Mouse (Mus musculus): ENCODE data around the gene Cpn2. TPM values are rescaled to one million over a fixed set of nuclear protein-coding genes. Genes with fewer than 3 reads are reported as not detected.

Gene Cpn2
- polyA plus RNA-seq, 1 experiment from 2014 or later = 0.26 TPM

DNA sequence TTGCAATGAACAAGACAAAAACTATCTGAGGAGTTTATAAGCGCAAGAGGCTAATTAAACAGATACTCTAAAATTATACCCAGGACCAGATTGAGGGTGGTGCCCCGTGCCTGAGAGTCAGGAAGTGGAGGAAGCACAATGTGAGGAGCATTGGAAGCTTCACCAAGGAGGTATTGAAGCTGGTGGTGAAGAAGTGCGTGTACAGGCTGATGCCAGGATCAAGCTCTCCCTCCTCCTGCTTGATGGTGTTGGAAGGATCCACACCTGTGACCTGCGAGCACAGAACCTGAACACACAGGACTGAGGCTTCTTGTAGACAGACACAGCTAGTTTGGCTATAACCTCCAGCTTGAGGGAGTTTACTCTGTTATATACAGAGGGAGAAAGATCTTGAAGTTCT is 38.8 kb upstream of the Cpn2 start:
- Histone ChIP-seq H3K36me3 (ENCODE audit: control insufficient read depth, insufficient read depth, low read length) (no peaks in the 10 kb centered on the region), H3K4me1 (ENCODE audit: control insufficient read depth, insufficient read depth, low read length) (peaks cover 13% of the 10 kb centered on the region), H3K27me3 (ENCODE audit: control insufficient read depth, insufficient read depth, low read length) (peaks cover 22% of the 10 kb centered on the region), H3K9me3 (replicated peaks; ENCODE audit: control insufficient read depth, low read length) (no peaks in the 10 kb centered on the region), H3K27ac (ENCODE audit: low read length) (no peak overlapping the region), H3K9ac (ENCODE audit: low read length) (no peak overlapping the region), H3K4me2 (ENCODE audit: low read depth, low read length) (no peak overlapping the region), H3K4me3 (replicated peaks; ENCODE audit: low read length) (no peak overlapping the region)
- no peak for ATAC-seq (ENCODE audit: insufficient read depth, low FRiP score)
- 88% methylated on average over 4 of the region's 4 CpGs for WGBS

DNA sequence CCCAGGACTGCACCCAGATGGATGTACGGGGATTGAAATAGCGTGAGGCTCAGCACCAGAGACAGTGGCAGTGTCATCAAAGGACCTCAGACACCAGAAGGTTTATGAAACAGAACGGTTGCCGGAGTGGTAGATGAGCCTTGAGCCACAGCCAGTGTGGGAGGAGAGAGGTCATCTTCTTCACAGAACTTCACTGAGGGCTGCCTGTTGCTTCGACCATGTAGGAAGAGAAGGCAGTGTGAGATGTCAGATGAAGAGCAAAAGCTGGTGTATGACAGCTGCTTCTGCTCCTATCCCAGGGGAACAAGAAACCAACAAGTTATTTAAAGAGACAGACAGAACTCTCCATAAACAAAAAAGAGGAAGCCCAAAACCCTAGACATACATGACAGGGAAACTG is 36.9 kb upstream of the Cpn2 start:
- 48% methylated on average over 5 of the region's 5 CpGs for WGBS
- Histone ChIP-seq H3K4me3 (replicated peaks; ENCODE audit: low read length) (no peak overlapping the region), H3K27ac (ENCODE audit: low read length) (no peak overlapping the region), H3K36me3 (ENCODE audit: control insufficient read depth, insufficient read depth, low read length) (no peaks in the 10 kb centered on the region), H3K27me3 (ENCODE audit: control insufficient read depth, insufficient read depth, low read length) (peaks cover 20% of the 10 kb centered on the region), H3K9me3 (replicated peaks; ENCODE audit: control insufficient read depth, low read length) (no peaks in the 10 kb centered on the region), H3K4me1 (ENCODE audit: control insufficient read depth, insufficient read depth, low read length) (peaks cover 8% of the 10 kb centered on the region), H3K9ac (ENCODE audit: low read length) (no peak overlapping the region), H3K4me2 (ENCODE audit: low read depth, low read length) (no peak overlapping the region)
- ATAC-seq (ENCODE audit: insufficient read depth, low FRiP score) = no peak

DNA sequence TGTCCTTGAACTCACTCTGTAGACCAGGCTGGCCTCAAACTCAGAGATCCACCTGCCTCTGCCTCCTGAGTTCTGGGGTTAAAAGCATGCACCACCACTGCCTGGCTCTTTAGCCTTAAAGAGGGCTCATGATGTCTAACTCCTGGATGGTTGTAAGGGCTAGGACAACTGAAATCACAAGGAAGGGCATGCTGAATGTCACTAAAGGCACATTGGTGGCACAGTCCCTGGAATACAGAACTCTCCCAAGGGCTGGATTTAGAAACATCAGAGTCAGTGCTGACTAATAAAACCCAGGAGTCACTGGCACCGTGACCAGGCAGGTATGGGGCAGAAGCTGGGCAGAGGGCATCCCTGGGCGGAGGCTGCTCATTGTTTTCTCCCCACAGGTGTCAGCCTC is 36.1 kb upstream of the Cpn2 start:
- 72% methylated on average over 2 of the region's 2 CpGs for WGBS
- Histone ChIP-seq H3K4me1 (ENCODE audit: control insufficient read depth, insufficient read depth, low read length) (peaks cover 4% of the 10 kb centered on the region; the same call in 1 of the 2 replicates), H3K9me3 (replicated peaks; ENCODE audit: control insufficient read depth, low read length) (no peaks in the 10 kb centered on the region), H3K36me3 (ENCODE audit: control insufficient read depth, insufficient read depth, low read length) (no peaks in the 10 kb centered on the region), H3K4me3 (replicated peaks; ENCODE audit: low read length) (no peak overlapping the region), H3K4me2 (ENCODE audit: low read depth, low read length) (no peak overlapping the region), H3K27ac (ENCODE audit: low read length) (no peak overlapping the region), H3K27me3 (ENCODE audit: control insufficient read depth, insufficient read depth, low read length) (peaks cover 13% of the 10 kb centered on the region), H3K9ac (ENCODE audit: low read length) (no peak overlapping the region)
- no peak for ATAC-seq (ENCODE audit: insufficient read depth, low FRiP score)

DNA sequence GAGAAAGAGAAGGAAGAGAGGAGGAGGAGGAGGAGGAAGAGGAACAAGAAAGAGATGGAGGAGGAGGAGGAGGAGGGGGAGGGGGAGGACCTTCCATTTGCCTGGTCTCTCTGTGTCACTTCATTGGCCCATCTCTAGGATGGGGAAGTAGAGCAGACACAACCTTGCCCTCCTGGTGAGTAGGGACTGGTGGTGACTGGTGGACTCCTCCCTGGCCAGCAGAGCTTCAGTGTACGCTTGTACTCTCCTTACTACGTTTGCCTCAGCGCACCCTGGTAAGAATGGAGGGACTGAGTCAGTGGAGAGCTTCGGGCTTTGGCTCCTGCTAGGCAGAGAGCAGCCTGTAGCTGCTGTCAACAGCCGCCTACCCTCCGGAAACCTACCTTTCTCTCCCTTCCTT is 35.4 kb upstream of the Cpn2 start:
- no peak for ATAC-seq (ENCODE audit: insufficient read depth, low FRiP score)
- H3K4me3 ChIP-seq (replicated peaks; ENCODE audit: low read length) = no peak overlapping the region
- 87% methylated on average over 6 of the region's 6 CpGs for WGBS
- H3K9me3 ChIP-seq (replicated peaks; ENCODE audit: control insufficient read depth, low read length) = no peaks in the 10 kb centered on the region
- H3K4me2 ChIP-seq (ENCODE audit: low read depth, low read length) = no peak overlapping the region
- no peaks in the 10 kb centered on the region for H3K36me3 ChIP-seq (ENCODE audit: control insufficient read depth, insufficient read depth, low read length)
- peaks cover 7% of the 10 kb centered on the region for H3K27me3 ChIP-seq (ENCODE audit: control insufficient read depth, insufficient read depth, low read length)
- no peak overlapping the region for H3K9ac ChIP-seq (ENCODE audit: low read length)
- H3K4me1 ChIP-seq (ENCODE audit: control insufficient read depth, insufficient read depth, low read length) = no peaks in the 10 kb centered on the region
- no peak overlapping the region for H3K27ac ChIP-seq (ENCODE audit: low read length)

DNA sequence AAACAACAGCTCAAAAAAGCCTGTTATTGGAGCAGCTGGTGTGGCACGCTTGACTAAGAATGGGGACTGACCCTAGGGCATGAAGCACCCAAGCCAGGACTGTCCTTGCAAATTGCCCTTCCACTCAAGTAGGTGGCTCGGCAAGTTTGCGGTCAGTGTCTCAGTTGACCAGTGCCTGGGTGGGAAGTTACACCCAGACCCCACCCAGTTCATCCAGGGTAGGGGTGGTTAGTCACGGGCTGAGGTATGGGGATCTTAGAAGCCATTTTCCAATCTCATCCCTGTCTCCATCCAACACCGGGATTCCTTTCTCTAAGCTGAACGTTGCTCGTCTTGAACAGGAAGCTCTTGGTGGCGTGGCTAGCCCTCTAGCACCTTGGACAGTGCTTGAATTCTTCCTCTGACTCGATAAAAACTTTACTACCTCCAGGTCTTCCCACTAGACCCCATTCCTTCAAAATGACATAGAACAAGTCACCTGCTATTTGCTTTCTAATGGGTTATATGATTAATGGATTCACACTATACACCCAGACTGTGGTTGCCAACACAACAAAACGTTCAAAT is 32.5 kb upstream of the Cpn2 start:
- Histone ChIP-seq H3K27me3 (ENCODE audit: control insufficient read depth, insufficient read depth, low read length) (no peaks in the 10 kb centered on the region), H3K36me3 (ENCODE audit: control insufficient read depth, insufficient read depth, low read length) (no peaks in the 10 kb centered on the region), H3K4me3 (replicated peaks; ENCODE audit: low read length) (no peak overlapping the region), H3K27ac (ENCODE audit: low read length) (no peak overlapping the region), H3K4me1 (ENCODE audit: control insufficient read depth, insufficient read depth, low read length) (no peaks in the 10 kb centered on the region), H3K4me2 (ENCODE audit: low read depth, low read length) (no peak overlapping the region), H3K9me3 (replicated peaks; ENCODE audit: control insufficient read depth, low read length) (no peaks in the 10 kb centered on the region), H3K9ac (ENCODE audit: low read length) (no peak overlapping the region)
- WGBS = 63% methylated on average over 10 of the region's 10 CpGs
- ATAC-seq (ENCODE audit: insufficient read depth, low FRiP score) = no peak

DNA sequence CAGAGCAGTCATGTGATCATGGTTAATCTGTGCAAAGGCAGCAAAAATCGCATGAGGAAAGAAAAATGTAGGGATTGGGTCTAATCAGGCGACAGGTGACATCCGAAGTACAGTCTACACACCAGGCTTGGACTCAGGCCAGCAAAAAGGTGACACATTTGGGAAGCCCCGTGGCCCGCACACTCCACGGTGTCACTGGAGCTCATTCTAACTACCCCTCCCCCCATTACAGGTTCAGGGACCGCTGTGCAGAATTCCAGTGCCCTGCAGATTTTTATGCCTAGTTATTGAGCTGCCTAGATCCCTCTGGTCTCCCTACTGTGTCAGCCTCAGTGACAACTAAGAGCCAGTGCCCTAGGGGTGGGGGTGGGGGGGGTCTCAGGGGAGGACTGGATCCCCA is 30.2 kb upstream of the Cpn2 start:
- Histone ChIP-seq H3K4me1 (ENCODE audit: control insufficient read depth, insufficient read depth, low read length) (no peaks in the 10 kb centered on the region), H3K36me3 (ENCODE audit: control insufficient read depth, insufficient read depth, low read length) (no peaks in the 10 kb centered on the region), H3K4me3 (replicated peaks; ENCODE audit: low read length) (no peak overlapping the region), H3K9me3 (replicated peaks; ENCODE audit: control insufficient read depth, low read length) (no peaks in the 10 kb centered on the region), H3K27ac (ENCODE audit: low read length) (no peak overlapping the region), H3K27me3 (ENCODE audit: control insufficient read depth, insufficient read depth, low read length) (no peaks in the 10 kb centered on the region), H3K9ac (ENCODE audit: low read length) (no peak overlapping the region), H3K4me2 (ENCODE audit: low read depth, low read length) (no peak overlapping the region)
- WGBS = 84% methylated on average over 7 of the region's 7 CpGs
- ATAC-seq (ENCODE audit: insufficient read depth, low FRiP score) = no peak

DNA sequence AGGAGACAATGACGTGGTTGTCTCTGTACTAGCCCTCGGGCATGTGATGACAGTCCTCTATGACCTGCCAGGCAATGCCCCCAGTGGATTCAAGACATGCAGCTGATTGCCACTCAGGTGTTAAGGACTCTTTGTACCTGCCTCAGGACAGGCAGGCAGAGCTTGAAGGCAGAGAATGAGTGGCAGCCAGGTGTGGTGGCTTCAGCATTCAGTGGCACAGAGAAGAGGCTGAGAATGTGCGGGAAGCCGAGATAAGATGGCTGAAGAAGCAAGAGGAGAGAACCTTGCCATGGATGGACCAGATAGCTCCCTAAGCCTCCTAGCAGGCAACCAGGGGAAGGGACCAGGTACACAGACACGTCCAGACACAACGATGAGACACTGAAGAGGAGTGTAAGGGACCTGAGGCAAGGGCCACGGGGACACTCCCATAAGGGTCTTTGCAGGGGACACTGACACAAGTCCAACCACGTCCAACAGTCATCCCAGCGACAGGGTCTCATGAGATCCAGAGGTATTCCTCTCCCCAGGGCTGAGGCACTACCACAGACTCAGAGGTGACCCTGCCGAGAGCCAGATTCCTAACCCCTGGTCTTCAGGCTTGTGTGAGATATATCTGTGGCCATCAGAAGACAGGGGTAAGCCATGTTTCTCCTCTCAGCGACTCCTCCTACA is 29.4 kb upstream of the Cpn2 start:
- 82% methylated on average over 11 of the region's 11 CpGs for WGBS
- no peak for ATAC-seq (ENCODE audit: insufficient read depth, low FRiP score)
- no peaks in the 10 kb centered on the region for H3K4me1 ChIP-seq (ENCODE audit: control insufficient read depth, insufficient read depth, low read length)

DNA sequence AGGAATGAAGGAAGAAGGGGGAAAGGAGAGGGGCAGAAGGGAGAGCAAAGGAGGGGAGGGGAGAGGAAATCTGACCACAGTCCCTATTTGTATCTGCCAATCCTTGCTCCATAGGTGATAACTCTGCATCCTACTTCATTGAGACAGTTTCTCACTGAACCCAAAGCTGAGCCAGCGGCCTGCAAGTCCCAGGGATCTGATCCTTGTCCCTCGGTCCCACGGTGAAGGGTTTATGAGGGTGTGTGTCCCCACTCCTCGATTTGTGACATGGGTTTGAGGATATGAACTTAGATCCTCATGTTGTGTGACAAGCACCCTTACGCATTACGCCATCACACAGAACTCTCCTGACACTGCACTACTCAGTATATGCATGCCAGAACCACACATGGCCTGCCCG is 27.8 kb upstream of the Cpn2 start:
- no peak overlapping the region for H3K4me3 ChIP-seq (replicated peaks; ENCODE audit: low read length)
- H3K27me3 ChIP-seq (ENCODE audit: control insufficient read depth, insufficient read depth, low read length) = no peaks in the 10 kb centered on the region
- H3K4me1 ChIP-seq (ENCODE audit: control insufficient read depth, insufficient read depth, low read length) = no peaks in the 10 kb centered on the region
- no peak for ATAC-seq (ENCODE audit: insufficient read depth, low FRiP score)
- H3K9me3 ChIP-seq (replicated peaks; ENCODE audit: control insufficient read depth, low read length) = no peaks in the 10 kb centered on the region
- no peak overlapping the region for H3K9ac ChIP-seq (ENCODE audit: low read length)
- WGBS = 86% methylated on average over 7 of the region's 7 CpGs
- no peak overlapping the region for H3K4me2 ChIP-seq (ENCODE audit: low read depth, low read length)
- H3K27ac ChIP-seq (ENCODE audit: low read length) = no peak overlapping the region
- H3K36me3 ChIP-seq (ENCODE audit: control insufficient read depth, insufficient read depth, low read length) = no peaks in the 10 kb centered on the region

More for the DNA sequence above, 29.4 kb upstream of the Cpn2 start:
- H3K27me3 ChIP-seq (ENCODE audit: control insufficient read depth, insufficient read depth, low read length) = no peaks in the 10 kb centered on the region
- no peak overlapping the region for H3K4me2 ChIP-seq (ENCODE audit: low read depth, low read length)
- no peak overlapping the region for H3K27ac ChIP-seq (ENCODE audit: low read length)
- H3K9me3 ChIP-seq (replicated peaks; ENCODE audit: control insufficient read depth, low read length) = no peaks in the 10 kb centered on the region
- no peak overlapping the region for H3K4me3 ChIP-seq (replicated peaks; ENCODE audit: low read length)
- H3K36me3 ChIP-seq (ENCODE audit: control insufficient read depth, insufficient read depth, low read length) = no peaks in the 10 kb centered on the region
- no peak overlapping the region for H3K9ac ChIP-seq (ENCODE audit: low read length)

DNA sequence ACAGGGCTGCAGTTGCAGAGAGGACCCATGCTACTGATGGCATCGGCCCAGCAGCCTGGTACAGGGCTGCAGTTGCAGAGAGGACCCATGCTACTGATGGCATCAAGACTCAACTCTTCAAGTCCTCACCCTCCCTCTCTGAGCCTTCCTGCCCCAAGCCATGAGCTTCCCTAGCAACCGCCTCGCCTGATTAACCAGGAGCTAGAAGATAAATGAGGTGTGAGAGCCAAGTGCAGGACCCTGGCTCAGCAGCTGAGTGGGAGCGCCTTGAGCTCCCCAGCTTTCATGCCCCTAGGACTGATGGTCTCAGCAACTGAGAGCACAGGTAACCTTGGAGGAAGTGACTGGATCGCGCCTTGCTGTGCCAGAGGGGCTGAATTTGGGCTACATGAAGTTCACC is 23.1 kb upstream of the Cpn2 start:
- ATAC-seq (ENCODE audit: insufficient read depth, low FRiP score) = no peak
- no peaks in the 10 kb centered on the region for H3K9me3 ChIP-seq (replicated peaks; ENCODE audit: control insufficient read depth, low read length)
- no peaks in the 10 kb centered on the region for H3K27me3 ChIP-seq (ENCODE audit: control insufficient read depth, insufficient read depth, low read length)
- H3K4me1 ChIP-seq (ENCODE audit: control insufficient read depth, insufficient read depth, low read length) = no peaks in the 10 kb centered on the region
- no peak overlapping the region for H3K27ac ChIP-seq (ENCODE audit: low read length)
- WGBS = 65% methylated on average over 6 of the region's 6 CpGs
- H3K4me3 ChIP-seq (replicated peaks; ENCODE audit: low read length) = no peak overlapping the region
- no peaks in the 10 kb centered on the region for H3K36me3 ChIP-seq (ENCODE audit: control insufficient read depth, insufficient read depth, low read length)
- no peak overlapping the region for H3K4me2 ChIP-seq (ENCODE audit: low read depth, low read length)
- no peak overlapping the region for H3K9ac ChIP-seq (ENCODE audit: low read length)
